Mouse (Mus musculus) heart, postnatal 25 days (tissue): Measurements from ENCODE around the gene Naif1. TPM values are rescaled to one million over a fixed set of nuclear protein-coding genes. Genes with fewer than 3 reads are reported as not detected.
"Not testable (repeated sequence)": the region's sequence is repeated elsewhere in the genome, so short reads cannot be mapped to it uniquely, and the experiment has no call there.

Experiments used
- DNase-seq: peaks from one replicate; pipeline ENCODE4 v3.0.0; 2022; ENCODE audit warnings: low spot score
- intact Hi-C: fragments of 180-260 bp; cut with DNase I; formaldehyde crosslinking; loops from one replicate; pipeline ENCODE4 v1.15.1; 2025
- total RNA-seq, 2 experiments: library from RNA; stranded (reverse); gene quantifications; 2 replicates each; pipeline ENCODE4 v1.2.3; 2021

Naif1 gene
- total RNA-seq, 2 experiments from 2014 or later, result 3.4 to 4.2 TPM

- intact Hi-C loops, result no loop called here
- DNase-seq, result no peak
These were observed 2.2 kb downstream of the Naif1 start for GRCm38 (mm10) chr2:32452441-32452971.

- intact Hi-C loops, result no loop called here
- no peak for DNase-seq
These were observed 3.5 kb downstream of the Naif1 start for GRCm38 (mm10) chr2:32453641-32454303.

DNA sequence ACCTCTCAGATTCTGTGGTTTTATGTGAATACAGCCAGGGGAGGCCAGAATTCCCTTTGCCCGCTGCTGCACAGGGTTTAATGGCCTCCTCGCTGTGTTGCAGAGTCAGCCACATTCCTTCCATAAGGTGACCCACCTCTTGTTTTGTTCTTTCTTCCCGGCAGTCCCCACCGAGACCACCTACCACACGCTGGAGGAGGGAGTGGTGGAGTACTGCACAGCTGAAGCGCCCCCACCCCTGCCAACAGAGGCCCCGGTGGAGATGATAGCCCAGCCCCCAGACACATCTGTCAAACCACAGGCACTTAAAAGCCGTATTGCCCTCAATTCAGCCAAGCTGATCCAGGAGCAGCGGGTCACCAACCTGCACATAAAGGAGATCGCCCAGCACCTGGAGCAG is 4.4 kb downstream of the Naif1 start:
- intact Hi-C loops, result no loop called here
- DNase-seq, result no peak

DNA sequence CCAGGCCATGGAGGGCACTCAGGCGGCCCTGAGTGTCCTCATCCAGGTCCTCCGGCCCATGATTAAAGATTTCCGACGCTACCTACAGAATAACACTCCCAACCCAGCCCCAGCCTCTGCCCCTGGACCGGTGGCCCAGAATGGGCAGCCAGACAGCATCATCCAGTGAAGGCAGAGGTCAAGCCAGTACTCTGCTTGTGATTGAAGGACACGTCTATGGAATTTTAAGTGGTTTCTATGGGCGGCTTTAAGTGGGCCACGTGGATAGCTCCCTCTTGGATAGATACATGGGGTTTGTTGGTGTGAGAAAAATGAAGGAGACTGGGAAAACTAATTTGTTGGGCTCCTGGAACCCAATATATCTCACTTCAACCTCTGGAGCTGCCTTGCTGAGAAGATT is 4.8 kb downstream of the Naif1 start:
- intact Hi-C loops, result no loop called here
- no peak for DNase-seq

DNA sequence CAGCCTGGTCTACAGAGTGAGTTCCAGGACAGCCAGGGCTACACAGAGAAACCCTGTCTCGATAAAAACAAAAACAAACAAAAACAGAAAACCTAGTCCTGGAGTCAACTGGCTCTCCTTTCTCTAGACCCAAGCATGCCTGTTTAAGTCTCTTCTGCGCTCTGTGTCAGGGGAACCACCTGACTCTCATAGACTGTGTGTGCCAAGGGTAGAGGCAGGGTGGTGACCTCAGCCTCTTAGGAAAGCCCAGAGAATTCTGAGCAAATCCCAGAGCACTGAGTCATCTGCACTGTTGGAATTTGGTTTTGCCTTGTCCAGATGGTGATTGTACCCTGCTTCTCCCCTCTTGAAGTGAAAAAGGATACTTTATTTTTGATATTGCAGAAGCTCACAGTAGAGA is 8.0 kb downstream of the Naif1 start:
- intact Hi-C loops, result no loop called here
- peak; percentile 45 for DNase-seq

DNA sequence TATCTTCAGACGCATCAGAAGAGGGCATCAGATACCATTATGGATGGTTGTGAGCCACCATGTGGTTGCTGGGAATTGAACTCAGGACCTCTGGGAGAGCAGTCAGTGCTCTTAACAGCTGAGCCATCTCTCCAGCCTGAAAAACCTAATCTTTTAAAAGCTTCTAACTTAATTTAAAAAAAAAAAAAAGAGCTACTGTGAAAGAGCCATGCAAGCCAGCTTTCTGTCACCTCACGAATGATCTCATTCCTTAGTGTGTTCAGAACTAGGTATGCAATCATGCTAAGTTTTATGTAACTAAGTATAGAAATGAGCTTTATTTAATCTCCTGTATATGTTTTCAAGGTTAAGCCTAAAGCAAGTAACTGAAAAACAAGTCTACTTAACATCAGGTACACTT is 9.4 kb downstream of the Naif1 start:
- intact Hi-C loops, result no loop called here
- no peak for DNase-seq

GRCm38 (mm10) chr2:32463773-32464172 is 13.5 kb downstream of the Naif1 start:
- intact Hi-C loops, result no loop called here

GRCm38 (mm10) chr2:32464212-32464891 is 14.1 kb downstream of the Naif1 start:
- intact Hi-C loops, result no loop called here
- no peak for DNase-seq

More at GRCm38 (mm10) chr2:32463773-32464172, 13.5 kb downstream of the Naif1 start:
- no peak for DNase-seq

DNA sequence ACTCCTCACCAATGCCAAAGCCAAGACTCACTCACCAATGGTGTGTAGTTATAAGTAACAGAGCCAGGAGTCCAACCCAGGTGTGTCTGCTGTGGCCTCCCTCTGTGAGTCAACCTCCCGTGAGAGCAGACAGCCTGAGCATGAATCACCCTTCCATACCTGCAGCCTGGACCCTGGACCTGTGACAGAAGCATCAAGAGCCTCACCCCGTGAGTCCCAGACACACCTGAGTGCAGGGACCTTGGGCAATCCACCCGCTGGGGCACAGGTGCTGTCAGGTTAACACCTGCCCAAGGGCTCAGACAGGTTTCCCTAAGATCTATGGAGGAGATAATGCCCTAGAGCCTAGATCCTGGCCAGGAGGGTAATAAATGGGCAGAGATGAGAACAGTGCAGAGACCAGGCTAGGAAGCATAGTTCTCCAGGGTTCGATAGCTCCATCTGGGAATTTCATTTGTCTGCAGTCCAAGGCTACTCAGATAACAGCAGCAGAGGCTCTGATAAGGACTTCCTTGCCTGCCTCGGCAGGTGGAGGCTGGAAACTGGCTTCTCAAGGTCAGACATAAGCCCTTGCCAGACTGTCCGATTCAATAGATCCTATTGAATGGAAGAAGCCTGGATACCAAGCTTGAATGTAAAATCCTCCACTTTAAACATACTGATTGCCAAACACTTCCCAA is 20.9 kb downstream of the Naif1 start:
- intact Hi-C loops, result no loop called here
- no peak for DNase-seq

GRCm38 (mm10) chr2:32471681-32472061 is 21.4 kb downstream of the Naif1 start:
- intact Hi-C loops, result no loop called here
- DNase-seq, result no peak

GRCm38 (mm10) chr2:32475361-32475760 is 25.1 kb downstream of the Naif1 start:
- intact Hi-C loops, DNase-seq: not testable (repeated sequence)

DNA sequence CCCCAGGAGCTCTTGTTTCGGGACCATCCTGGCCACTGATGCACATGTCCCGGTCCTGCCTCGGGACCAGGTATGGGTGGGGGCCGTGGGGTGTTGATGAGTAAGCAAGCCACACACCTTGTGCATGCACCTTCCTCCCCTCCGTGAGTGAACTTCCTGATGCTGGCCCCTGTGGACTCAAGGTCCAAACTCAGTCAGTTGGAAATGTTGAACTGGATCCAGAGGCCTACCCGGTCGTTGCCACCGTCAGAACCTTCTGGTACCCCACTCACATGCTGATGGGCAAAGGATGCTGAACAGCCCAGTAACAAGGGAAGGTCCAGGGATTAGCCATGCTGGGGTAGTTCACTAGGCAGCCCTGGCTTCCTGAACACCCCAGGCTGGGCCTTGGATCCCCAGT is 32.1 kb downstream of the Naif1 start:
- DNase-seq, result no peak
- intact Hi-C loops, result no loop called here

DNA sequence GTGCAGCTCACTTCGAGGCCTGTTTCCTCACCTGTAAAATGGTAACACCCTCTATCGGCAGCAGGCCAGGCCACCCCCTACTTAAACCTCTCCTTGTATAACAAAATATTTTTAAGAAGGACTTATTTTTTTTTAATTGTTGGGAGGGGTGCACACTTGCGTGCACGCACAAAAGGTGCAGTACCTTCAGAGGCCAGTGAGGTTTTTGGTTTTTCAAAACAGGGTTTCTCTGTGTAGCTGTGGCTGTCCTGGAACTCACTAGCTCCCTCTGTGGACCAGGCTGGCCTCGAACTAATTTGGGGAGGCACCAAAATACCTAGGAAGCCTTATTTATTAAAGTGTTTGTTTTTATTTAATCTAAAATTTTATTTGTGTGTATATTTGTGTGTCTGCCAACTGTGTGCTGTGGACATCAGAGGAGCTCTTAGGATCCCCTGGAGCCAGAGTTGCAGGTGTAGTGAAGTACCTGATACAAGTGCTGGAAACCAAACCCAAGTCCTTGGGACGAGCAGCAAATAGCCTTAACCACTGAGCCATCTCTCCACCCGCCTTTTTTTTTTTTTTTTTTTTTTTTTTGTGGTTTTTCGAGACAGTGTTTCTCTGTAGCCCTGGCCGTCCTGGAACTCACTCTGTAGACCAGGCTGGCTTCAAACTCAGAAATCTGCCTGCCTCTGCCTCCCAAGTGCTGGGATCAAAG is 33.1 kb downstream of the Naif1 start:
- intact Hi-C loops, result no loop called here
- DNase-seq, result no peak

DNA sequence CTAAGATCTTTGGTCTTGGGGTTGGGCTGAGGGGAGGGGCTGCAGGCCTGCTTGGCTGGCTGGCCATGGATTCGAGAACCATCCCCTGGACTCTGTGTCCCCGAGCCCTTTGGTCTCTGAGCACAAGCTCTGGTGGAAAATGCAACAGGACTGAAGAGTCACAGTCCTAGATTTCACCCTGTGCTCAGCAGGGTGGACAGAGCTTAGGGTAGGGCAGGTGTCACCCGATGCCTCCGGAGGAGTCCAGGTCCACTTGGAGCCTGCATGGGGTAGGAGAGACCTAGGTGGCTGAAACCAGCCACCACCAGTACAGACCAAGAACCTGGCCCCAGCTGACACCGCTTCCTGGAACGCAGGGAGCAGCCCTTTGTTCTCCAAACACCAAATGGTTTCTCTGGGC is 34.7 kb downstream of the Naif1 start:
- DNase-seq, result no peak
- intact Hi-C loops, result no loop called here

- intact Hi-C loops, result loop anchor here (2.0 kb wide), 1 partner anchor 133 kb away; the partner anchor contains the start of genes Ciz1 and Dnm1
- no peak for DNase-seq
These were observed 35.5 kb downstream of the Naif1 start for GRCm38 (mm10) chr2:32485751-32486150.

DNA sequence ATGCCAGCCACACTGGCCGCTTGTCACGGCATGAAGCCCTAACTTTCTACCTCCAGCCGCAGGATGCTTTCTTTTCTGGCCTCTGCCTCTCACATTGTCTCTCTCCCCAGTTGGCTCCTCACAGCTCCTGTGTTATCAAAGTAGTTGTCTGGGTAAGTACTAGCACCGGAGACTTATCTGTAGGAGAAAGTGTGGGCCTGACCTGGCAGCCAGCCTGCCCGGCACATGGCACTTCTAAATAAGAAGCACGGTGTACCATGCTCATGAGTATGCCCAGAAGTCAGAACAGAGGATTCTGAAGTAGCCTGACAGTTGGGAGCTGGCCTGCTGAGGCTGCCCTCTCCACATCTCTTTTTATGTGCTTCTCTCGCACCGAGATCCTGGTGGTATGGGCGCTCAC is 35.9 kb downstream of the Naif1 start:
- DNase-seq, result no peak
- intact Hi-C loops, result loop anchor here (2.0 kb wide), 1 partner anchor 133 kb away; the partner anchor contains the start of genes Ciz1 and Dnm1

- DNase-seq, result peak; percentile 69
- intact Hi-C loops, result loop anchor here (1.0 to 2.0 kb wide), 2 partner anchors 83 to 134 kb away; partner anchors contain the start of genes Ciz1 and Dnm1
These were observed 36.9 kb downstream of the Naif1 start for GRCm38 (mm10) chr2:32487124-32487623.

- intact Hi-C loops, result loop anchor here (1.0 kb wide), 1 partner anchor 78 kb away; no protein-coding TSS in a partner anchor
- peak; percentile 63 for DNase-seq
These were observed 38.4 kb downstream of the Naif1 start for GRCm38 (mm10) chr2:32488679-32489078.

DNA sequence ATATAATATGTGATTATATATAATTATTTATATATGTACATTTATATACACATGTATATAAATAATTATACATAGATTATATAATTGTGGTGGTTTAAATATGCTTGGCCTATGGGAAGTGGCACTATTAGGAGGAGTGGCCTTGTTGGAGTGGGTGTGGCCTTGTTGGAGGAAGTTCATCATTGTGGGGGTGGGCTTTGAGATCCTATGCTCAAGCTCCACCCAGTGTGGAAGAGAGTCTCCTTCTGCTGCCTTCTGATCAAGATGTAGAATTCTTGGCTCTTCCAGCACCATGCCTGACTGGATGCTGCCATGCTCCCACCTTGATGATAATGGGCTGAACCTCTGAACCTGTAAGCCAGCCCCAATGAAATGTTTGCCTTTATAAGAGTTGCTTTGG is 40.5 kb downstream of the Naif1 start:
- intact Hi-C loops, DNase-seq: not testable (repeated sequence)

GRCm38 (mm10) chr2:32492661-32493060 is 42.4 kb downstream of the Naif1 start:
- no peak for DNase-seq
- intact Hi-C loops, result no loop called here
